Mouse (Mus musculus) heart, embryonic 12.5 days (tissue): ENCODE measurements around the gene Rab7b. TPM values are rescaled to one million over a fixed set of nuclear protein-coding genes. Genes with fewer than 3 reads are reported as not detected.
A peak's percentile ranks its signal among the peaks of the same experiment; 100 is the strongest.

ENCODE experiments used
- ATAC-seq: fragments of 200-750 bp; cut with Nextera tagmentation; 2 replicates; pipeline ENCODE4 v1.8.0; 2017; ENCODE audit warnings: moderate TSS enrichment, moderate library complexity; ENCODE audit not compliant: insufficient number of reproducible peaks, low FRiP score
- H3K27ac ChIP-seq: fragments of 300-500 bp; sonication (generic); 2 replicates; pipeline ENCODE4 v1.5.1; 2016; ENCODE audit warnings: mild to moderate bottlenecking, moderate library complexity; ENCODE audit not compliant: poor library complexity, severe bottlenecking
- H3K27me3 ChIP-seq: fragments of 300-500 bp; sonication (generic); replicated peaks from 2 replicates; pipeline ENCODE4 v1.6.1; 2016; ENCODE audit warnings: mild to moderate bottlenecking, moderate library complexity
- H3K36me3 ChIP-seq: fragments of 300-500 bp; sonication (generic); 2 replicates; pipeline ENCODE4 v1.6.1; 2016; ENCODE audit warnings: mild to moderate bottlenecking, moderate library complexity
- H3K4me1 ChIP-seq: fragments of 300-500 bp; sonication (generic); replicated peaks from 2 replicates; pipeline ENCODE4 v1.6.1; 2016; ENCODE audit warnings: mild to moderate bottlenecking
- H3K4me2 ChIP-seq: fragments of 300-500 bp; sonication (generic); 2 replicates; pipeline ENCODE4 v1.6.1; 2016; ENCODE audit warnings: mild to moderate bottlenecking, moderate library complexity
- H3K4me3 ChIP-seq: fragments of 300-500 bp; sonication (generic); 2 replicates; pipeline ENCODE4 v1.5.1; 2016; ENCODE audit warnings: mild to moderate bottlenecking
- H3K9ac ChIP-seq: fragments of 300-500 bp; sonication (generic); 2 replicates; pipeline ENCODE4 v1.6.1; 2016; ENCODE audit warnings: mild to moderate bottlenecking, moderate library complexity
- H3K9me3 ChIP-seq: fragments of 300-500 bp; sonication (generic); replicated peaks from 2 replicates; pipeline ENCODE4 v1.6.1; 2016; ENCODE audit warnings: mild to moderate bottlenecking, moderate library complexity
- WGBS: fragments of 180-500 bp; shearing (Covaris S2); methylation state at CpG from one replicate; pipeline ENCODE4 v1.1.7; 2016; 5-methylcytosine and 5-hydroxymethylcytosine counted together
- polyA plus RNA-seq: library from polyadenylated mRNA; unstranded; fragments of >200 nt; fragmentation: Nextera tagmentation; extraction: Ambion mirVana; gene quantifications from 2 replicates; pipeline ENCODE4 v1.2.1, GENCODE M21; 2016

The Rab7b gene
- polyA plus RNA-seq, 1 experiment from 2014 or later = 1.5 TPM

DNA sequence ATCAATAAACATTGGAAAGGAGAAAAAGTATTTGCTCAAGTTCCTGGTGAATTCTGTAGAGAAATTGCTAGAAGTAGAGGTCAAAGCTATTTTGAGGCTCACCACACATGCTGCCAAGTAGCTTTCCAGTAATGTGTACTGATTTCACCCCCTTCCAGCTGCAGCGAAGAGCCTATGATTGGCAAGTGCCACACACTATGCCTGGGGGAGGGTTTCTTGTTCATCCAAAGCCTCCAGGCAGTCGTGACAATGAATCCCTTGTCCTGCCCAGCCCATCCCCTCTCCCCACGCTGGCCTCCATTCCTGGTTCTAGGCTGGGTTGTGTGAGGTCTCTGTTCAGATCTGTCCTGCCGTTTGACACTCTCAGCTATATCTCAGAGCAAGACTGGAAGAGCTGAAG lies 7.8 kb downstream of the Rab7b start:
- no peak overlapping the region for H3K9ac ChIP-seq
- H3K4me1 ChIP-seq = peaks cover 4% of the 10 kb centered on the region; the same call in 1 of the 2 replicates
- no peak overlapping the region for H3K4me3 ChIP-seq
- no peak overlapping the region for H3K4me2 ChIP-seq
- H3K36me3 ChIP-seq = no peaks in the 10 kb centered on the region
- no peak overlapping the region for H3K27ac ChIP-seq
- no peaks in the 10 kb centered on the region for H3K9me3 ChIP-seq
- 39% methylated on average over 4 of the region's 4 CpGs for WGBS
- ATAC-seq = no peak
- no peaks in the 10 kb centered on the region for H3K27me3 ChIP-seq

DNA sequence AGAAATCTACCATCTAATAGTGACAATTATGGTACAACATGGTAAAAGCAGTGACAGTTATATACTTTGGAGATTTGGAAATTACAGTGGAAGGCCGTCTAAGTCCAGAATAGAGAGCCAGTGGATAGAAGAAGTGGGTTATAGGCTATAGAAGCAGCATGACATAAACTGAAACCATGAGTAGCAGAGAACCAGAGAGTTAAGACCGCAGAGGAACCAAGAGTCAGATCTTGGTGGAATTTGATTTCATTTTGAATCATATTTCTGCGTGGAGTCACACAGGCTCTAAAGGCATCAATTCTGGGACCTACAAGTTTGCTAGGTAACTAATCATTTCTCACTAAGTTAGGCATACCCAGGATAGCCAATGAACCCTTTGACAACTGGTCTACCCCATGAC lies 10.3 kb downstream of the Rab7b start:
- Histone ChIP-seq H3K27ac (no peak overlapping the region), H3K9ac (no peak overlapping the region), H3K9me3 (no peaks in the 10 kb centered on the region), H3K36me3 (no peaks in the 10 kb centered on the region), H3K4me3 (no peak overlapping the region), H3K4me1 (peaks cover 9% of the 10 kb centered on the region), H3K4me2 (no peak overlapping the region), H3K27me3 (no peaks in the 10 kb centered on the region)
- ATAC-seq = no peak
- 85% methylated on average over 3 of the region's 3 CpGs for WGBS

DNA sequence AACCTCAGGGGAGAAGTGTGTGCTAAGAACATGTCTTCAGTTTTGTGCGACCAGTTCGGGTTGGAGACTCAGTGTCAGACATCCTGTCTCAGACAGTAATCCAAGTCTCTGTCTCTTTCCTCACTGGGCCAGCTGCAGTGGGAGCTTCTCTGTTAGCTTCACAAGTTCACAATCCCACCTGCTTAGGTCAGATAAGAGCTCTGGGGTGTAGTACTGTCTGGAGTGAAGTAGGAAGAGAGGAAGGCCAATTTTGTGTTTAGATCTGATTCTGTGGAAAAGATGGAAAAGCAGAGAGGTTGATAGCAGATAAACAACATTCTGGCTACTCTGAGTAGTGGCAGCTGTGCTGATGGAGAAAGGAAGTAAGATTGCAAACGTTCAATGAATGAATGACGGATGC lies 11.1 kb downstream of the Rab7b start:
- no peaks in the 10 kb centered on the region for H3K9me3 ChIP-seq
- H3K27me3 ChIP-seq = no peaks in the 10 kb centered on the region
- peaks cover 9% of the 10 kb centered on the region for H3K4me1 ChIP-seq
- H3K4me2 ChIP-seq = no peak overlapping the region
- WGBS = 56% methylated on average over 4 of the region's 4 CpGs
- H3K4me3 ChIP-seq = no peak overlapping the region
- ATAC-seq = no peak
- no peaks in the 10 kb centered on the region for H3K36me3 ChIP-seq
- no peak overlapping the region for H3K9ac ChIP-seq
- no peak overlapping the region for H3K27ac ChIP-seq

DNA sequence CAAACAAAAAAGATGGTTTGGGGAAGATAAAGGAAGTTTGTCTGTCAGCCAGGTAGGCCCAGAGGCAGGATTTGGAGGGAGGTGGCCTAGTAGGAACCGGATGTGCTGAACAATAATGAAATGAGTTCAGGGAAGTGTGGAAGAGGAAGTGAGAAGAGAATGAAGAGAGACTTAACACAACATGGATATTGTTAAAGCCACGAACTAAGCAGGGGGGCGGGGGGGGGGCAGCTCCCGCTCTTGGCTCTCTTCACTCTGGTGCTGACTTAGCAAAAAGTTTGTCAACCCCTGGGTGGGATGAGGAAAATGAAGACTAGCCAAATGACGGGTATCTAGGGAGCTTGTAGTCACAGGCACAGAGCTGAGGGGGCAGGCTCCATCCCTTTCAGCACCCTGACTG lies 12.0 kb downstream of the Rab7b start:
- no peaks in the 10 kb centered on the region for H3K36me3 ChIP-seq
- no peak overlapping the region for H3K4me3 ChIP-seq
- no peaks in the 10 kb centered on the region for H3K9me3 ChIP-seq
- WGBS = 65% methylated on average over 5 of the region's 5 CpGs
- H3K4me2 ChIP-seq = no peak overlapping the region
- H3K27me3 ChIP-seq = no peaks in the 10 kb centered on the region
- no peak overlapping the region for H3K9ac ChIP-seq
- ATAC-seq = no peak
- peaks cover 9% of the 10 kb centered on the region for H3K4me1 ChIP-seq
- H3K27ac ChIP-seq = no peak overlapping the region

DNA sequence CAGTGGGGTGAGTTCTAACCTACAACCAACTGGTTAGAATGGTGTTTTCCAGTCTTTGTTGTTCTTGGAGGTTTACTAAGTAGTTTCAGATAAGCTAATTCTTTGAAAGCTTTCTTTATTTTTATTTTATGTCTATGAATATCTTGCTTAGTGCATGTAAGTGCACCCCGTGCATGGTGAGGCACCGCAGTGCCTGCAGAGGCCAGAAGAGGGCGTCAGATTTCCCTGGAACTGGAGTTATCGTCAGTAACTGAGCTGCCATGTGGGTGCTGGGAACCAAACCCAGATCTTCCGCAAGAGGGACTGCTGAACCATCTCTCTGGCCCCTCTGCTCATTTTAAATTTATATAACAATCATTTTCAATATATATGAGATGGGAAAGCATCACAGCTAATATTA lies 12.9 kb downstream of the Rab7b start:
- no peak for ATAC-seq
- no peaks in the 10 kb centered on the region for H3K9me3 ChIP-seq
- H3K27ac ChIP-seq = no peak overlapping the region
- no peaks in the 10 kb centered on the region for H3K27me3 ChIP-seq
- peaks cover 6% of the 10 kb centered on the region for H3K4me1 ChIP-seq
- no peak overlapping the region for H3K4me2 ChIP-seq
- WGBS = 84% methylated on average over 5 of the region's 5 CpGs
- H3K36me3 ChIP-seq = no peaks in the 10 kb centered on the region
- no peak overlapping the region for H3K9ac ChIP-seq
- no peak overlapping the region for H3K4me3 ChIP-seq

DNA sequence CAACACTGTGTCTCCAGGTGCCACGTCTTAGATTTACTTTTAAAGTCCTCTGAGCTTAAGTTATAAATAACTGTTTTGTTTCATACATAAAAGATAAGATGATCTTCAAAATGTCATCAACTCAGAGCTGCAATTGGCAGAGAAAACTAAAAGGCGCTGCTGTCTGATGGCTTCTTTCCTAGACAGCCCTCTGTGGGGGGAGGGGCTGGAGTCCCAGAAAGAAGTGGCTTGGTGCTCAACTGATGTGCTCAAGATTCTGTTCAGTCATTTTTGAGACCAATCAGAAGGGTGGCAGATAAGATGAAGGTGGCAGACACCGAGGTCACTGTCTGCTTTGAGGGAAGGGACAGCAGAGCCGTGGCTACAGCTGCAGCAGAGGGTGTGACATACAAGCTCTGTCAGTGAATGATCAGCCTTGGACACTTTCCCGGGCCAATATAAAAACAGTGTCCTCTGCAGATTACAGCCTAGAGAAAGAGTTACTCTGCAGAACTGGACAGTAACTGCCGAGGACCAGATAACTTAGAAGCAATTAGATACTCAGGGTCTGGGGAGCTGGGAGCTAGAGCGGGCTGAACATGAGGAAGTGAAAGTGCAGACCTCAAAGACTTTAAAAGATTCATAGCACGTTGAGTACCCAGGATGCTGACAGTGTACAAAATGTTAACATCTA lies 13.7 kb downstream of the Rab7b start:
- Histone ChIP-seq H3K4me1 (peaks cover 5% of the 10 kb centered on the region), H3K27me3 (0 out of 2 replicates have a peak, but pooled peaks cover 3% of the 10 kb centered on the region), H3K4me2 (peak overlapping the region; percentile 40), H3K36me3 (no peaks in the 10 kb centered on the region), H3K9me3 (no peaks in the 10 kb centered on the region), H3K9ac (no peak overlapping the region), H3K4me3 (no peak overlapping the region), H3K27ac (no peak overlapping the region)
- 24% methylated on average over 8 of the region's 8 CpGs for WGBS
- no peak for ATAC-seq

DNA sequence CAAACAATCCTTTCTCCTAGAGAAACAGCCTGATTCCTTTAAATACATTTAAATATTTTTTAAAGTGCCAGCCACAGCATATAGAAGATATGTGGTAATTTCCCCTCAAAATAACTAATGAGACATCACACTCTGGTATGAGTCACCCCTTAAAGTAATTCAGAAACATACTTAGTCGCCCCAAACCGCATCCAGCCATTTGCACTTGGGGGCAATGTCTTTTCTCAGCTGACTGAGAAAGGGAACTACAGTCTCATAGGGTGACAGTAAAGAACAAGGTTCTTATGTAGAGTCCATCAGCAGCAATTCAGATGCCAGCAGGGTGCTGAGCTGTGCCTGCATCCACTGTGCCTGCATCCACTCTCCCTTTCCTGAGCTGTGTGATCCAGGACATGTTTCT lies 15.0 kb downstream of the Rab7b start:
- H3K4me1 ChIP-seq = peaks cover 5% of the 10 kb centered on the region
- no peak overlapping the region for H3K9ac ChIP-seq
- H3K36me3 ChIP-seq = no peaks in the 10 kb centered on the region
- no peak overlapping the region for H3K27ac ChIP-seq
- H3K9me3 ChIP-seq = no peaks in the 10 kb centered on the region
- H3K4me3 ChIP-seq = no peak overlapping the region
- ATAC-seq = no peak
- peaks cover 8% of the 10 kb centered on the region; the same call in 1 of the 2 replicates for H3K27me3 ChIP-seq
- 68% methylated on average over 2 of the region's 2 CpGs for WGBS
- H3K4me2 ChIP-seq = no peak overlapping the region

DNA sequence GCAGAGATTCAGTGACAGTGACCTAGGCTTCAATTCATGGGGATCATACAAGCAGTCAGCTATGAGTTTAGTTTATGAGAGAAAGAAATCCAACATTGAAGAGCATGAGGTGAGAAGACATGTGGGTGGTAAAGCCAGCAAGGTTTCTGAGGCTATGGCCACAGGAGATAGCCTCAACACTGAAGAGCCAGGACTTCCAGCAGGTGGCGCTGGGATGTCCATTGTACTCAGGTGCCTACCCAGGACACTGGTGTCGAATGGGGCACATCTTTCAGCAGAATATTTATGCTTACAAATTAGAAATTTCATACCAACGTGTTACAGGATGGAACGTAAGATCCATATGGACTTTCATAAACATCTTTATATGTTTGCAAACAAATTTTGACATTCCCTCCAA lies 19.8 kb downstream of the Rab7b start:
- H3K4me3 ChIP-seq = no peak overlapping the region
- 19% methylated on average over 4 of the region's 4 CpGs for WGBS
- H3K9me3 ChIP-seq = no peaks in the 10 kb centered on the region
- no peaks in the 10 kb centered on the region for H3K4me1 ChIP-seq
- H3K27me3 ChIP-seq = peaks cover 8% of the 10 kb centered on the region; the same call in 1 of the 2 replicates
- no peak overlapping the region for H3K4me2 ChIP-seq
- H3K9ac ChIP-seq = no peak overlapping the region
- no peak overlapping the region for H3K27ac ChIP-seq
- no peaks in the 10 kb centered on the region for H3K36me3 ChIP-seq
- ATAC-seq = no peak

DNA sequence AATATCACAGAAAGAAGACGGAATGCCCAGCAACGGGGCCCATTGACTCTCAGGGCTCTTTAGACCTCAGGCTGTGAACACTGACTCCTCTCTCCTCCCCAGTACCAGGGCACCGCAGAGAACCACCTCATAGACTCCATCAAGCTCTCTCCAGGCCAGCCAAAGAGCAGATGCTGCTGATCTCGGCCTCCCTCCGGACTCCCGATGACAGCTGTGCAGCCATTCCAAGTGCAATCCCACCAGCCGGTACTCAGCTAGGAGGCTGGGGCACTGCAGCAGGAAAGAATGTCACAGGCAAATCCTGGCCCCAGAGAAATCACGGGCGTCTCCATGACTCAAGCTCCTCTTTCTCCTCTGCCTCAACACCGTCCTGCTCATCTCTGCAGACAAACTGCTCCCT lies 23.0 kb downstream of the Rab7b start:
- no peak for ATAC-seq
- Histone ChIP-seq H3K27ac (no peak overlapping the region), H3K9ac (no peak overlapping the region), H3K36me3 (no peaks in the 10 kb centered on the region), H3K4me3 (no peak overlapping the region), H3K9me3 (no peaks in the 10 kb centered on the region), H3K4me2 (no peak overlapping the region), H3K4me1 (peaks cover 9% of the 10 kb centered on the region), H3K27me3 (peaks cover 8% of the 10 kb centered on the region; the same call in 1 of the 2 replicates)
- WGBS = 62% methylated on average over 10 of the region's 10 CpGs

DNA sequence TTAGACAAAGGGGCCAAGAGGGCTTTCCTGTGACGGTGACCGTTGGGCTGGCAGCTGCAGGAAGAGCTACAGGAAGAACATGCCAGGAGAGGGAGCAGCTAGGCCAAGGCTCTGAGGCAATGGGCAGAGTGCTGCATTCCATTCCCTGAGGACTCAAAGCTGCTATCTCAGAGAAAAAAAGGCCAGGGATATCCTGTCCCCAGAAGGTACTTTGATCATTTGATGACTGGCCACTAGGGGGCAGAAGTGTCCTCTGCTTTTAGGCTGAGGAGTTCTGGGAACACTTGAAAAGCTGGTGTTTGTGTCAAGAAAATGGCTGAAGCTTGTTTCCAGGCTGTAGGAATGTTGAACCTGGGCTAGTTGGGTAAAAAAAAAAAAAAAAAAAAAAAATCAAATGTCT lies 23.9 kb downstream of the Rab7b start:
- Histone ChIP-seq H3K4me3 (no peak overlapping the region), H3K4me1 (peaks cover 9% of the 10 kb centered on the region), H3K9me3 (no peaks in the 10 kb centered on the region), H3K27me3 (peaks cover 4% of the 10 kb centered on the region; the same call in 1 of the 2 replicates), H3K27ac (no peak overlapping the region), H3K36me3 (no peaks in the 10 kb centered on the region), H3K4me2 (no peak overlapping the region), H3K9ac (no peak overlapping the region)
- ATAC-seq = peak; percentile 65; the same call in 1 of the 2 replicates
- WGBS = 12% methylated on average over 2 of the region's 2 CpGs

DNA sequence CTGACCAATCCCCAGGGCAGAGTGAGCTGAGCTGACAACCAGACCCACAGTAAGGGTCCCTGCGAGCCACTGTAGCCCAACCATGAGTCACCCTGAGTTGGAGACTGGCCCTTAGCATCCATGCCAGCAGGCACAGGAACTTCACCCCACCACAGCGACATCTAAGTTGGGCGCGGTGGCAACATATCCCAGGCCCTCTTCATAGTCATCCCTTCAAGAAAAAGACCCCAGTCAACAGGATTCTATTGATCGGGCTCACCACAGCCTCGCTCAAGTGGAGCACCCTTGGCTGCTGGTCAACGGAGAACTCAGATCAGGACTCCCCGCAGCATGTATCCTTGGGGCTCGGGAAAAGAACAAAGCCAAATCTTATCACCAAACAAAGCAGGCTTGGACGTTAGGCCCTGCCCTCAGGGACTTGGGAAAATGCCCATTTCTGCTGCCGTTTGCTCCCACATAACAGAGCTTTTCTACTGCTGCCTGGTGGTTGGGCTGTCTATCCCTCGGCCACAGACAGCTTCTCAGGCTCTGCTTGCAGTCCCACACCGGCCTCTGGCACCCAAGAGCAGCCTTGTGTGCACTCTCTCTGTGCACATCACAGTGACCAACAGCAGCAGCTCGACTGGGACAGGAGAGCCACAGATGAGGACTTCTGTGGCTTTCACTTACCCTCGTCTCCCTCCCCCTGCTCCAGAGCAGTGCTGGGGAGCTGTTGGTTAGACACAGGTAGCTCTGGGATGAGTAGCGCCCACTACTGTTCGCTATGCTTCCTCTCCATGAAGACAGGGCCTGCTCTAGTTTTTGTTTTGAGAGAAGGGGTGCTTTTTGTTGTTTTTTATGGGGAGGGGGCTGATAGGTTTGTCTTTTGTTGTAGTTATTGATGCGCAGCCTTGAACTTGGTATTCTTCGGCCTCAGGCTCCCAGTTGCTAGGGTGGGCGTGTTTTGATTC lies 26.2 kb downstream of the Rab7b start:
- no peak for ATAC-seq
- no peaks in the 10 kb centered on the region for H3K9me3 ChIP-seq
- H3K4me2 ChIP-seq = no peak overlapping the region
- no peak overlapping the region for H3K9ac ChIP-seq
- H3K27me3 ChIP-seq = no peaks in the 10 kb centered on the region
- no peak overlapping the region for H3K4me3 ChIP-seq
- 60% methylated on average over 20 of the region's 20 CpGs for WGBS
- peaks cover 9% of the 10 kb centered on the region for H3K4me1 ChIP-seq
- no peaks in the 10 kb centered on the region for H3K36me3 ChIP-seq
- no peak overlapping the region for H3K27ac ChIP-seq
